Mouse (Mus musculus): ENCODE results near the gene Hoxc9.

DNA sequence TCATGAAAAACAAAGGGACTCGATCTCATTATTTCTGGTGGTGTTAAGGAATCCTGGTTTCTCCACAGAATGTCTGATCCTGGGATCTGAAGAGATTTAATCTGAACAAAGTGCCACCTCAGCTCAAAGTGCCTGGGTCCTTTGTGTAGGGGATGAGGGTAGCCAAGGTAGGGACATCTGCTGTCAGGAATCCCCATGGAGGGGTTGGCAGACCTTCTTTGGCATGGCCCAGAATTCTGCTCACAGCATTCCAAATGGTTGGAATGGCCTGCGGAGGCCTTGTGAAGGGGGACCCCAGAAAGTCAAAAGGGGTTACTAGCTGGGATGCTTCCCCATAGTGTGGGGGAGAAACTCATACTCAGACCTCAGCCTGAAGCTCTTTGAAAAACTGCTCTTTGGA, 27.4 kb upstream of the Hoxc9 start:
- no peak for TF ChIP-seq POU5F1 (IDR thresholded peaks at IDR 0.05; ENCODE audit: borderline replicate concordance, low read length)
- TF ChIP-seq CTCF (conservative IDR thresholded peaks at IDR 0.05; ENCODE audit: low read length), result no peak

Data from E14TG2a.4 (cell line).